Mouse (Mus musculus): Measurements from ENCODE around the gene Shisa4. TPM values are rescaled to one million over a fixed set of nuclear protein-coding genes. Genes with fewer than 3 reads are reported as not detected.

Shisa4 gene
- polyA plus RNA-seq, 1 experiment = 0.38 TPM

GRCm38 (mm10) chr1:135347498-135348169 lies 27.4 kb downstream of the Shisa4 start:
- TF ChIP-seq POLR2A (IDR thresholded peaks at IDR 0.05; ENCODE audit: control insufficient read depth, low read depth, low read length) (no peak), CTCF (IDR thresholded peaks at IDR 0.05; ENCODE audit: control insufficient read depth, insufficient read depth, insufficient replicate concordance, low read depth, low read length) (no peak)
- no peaks in the 10 kb centered on the region for H3K36me3 ChIP-seq (ENCODE audit: control insufficient read depth, insufficient read depth, low read length)

DNA sequence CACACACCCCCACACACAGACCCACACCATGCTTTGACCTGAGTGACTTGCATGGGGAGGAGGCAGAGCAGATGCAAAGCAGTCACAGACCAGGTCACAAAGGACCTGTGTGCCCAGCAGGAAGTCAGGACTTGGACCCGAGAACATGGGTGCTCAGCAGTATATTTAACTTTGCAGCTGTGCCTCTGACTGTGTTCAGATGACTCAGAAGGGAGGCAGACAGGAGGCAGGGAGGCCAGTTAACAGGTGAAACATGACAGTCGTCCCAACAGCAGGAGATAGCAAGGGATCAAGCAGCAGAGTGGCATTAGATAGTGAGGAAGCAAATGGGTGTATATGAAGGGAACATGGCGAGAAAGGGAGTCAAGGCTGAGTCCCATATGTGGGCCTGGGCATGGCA lies 28.1 kb downstream of the Shisa4 start:
- no peaks in the 10 kb centered on the region for H3K36me3 ChIP-seq (ENCODE audit: control insufficient read depth, insufficient read depth, low read length)
- TF ChIP-seq POLR2A (IDR thresholded peaks at IDR 0.05; ENCODE audit: control insufficient read depth, low read depth, low read length) (no peak), CTCF (IDR thresholded peaks at IDR 0.05; ENCODE audit: control insufficient read depth, insufficient read depth, insufficient replicate concordance, low read depth, low read length) (no peak)
- no peak overlapping the region for H3K4me3 ChIP-seq (ENCODE audit: control insufficient read depth, low read depth, low read length)
- peaks cover 8% of the 10 kb centered on the region for H3K4me1 ChIP-seq (ENCODE audit: control insufficient read depth, insufficient read depth, low read length)
- H3K27me3 ChIP-seq (ENCODE audit: control insufficient read depth, insufficient read depth, low read length) = no peaks in the 10 kb centered on the region
- peak overlapping the region; percentile 80 for H3K27ac ChIP-seq (ENCODE audit: control insufficient read depth, insufficient read depth, low read depth, low read length)

More at GRCm38 (mm10) chr1:135347498-135348169, 27.4 kb downstream of the Shisa4 start:
- Histone ChIP-seq H3K27ac (ENCODE audit: control insufficient read depth, insufficient read depth, low read depth, low read length) (peak overlapping the region; percentile 80), H3K4me1 (ENCODE audit: control insufficient read depth, insufficient read depth, low read length) (peaks cover 8% of the 10 kb centered on the region), H3K27me3 (ENCODE audit: control insufficient read depth, insufficient read depth, low read length) (no peaks in the 10 kb centered on the region), H3K4me3 (ENCODE audit: control insufficient read depth, low read depth, low read length) (no peak overlapping the region)

- Histone ChIP-seq H3K27me3 (ENCODE audit: control insufficient read depth, insufficient read depth, low read length) (no peaks in the 10 kb centered on the region), H3K36me3 (ENCODE audit: control insufficient read depth, insufficient read depth, low read length) (no peaks in the 10 kb centered on the region), H3K27ac (ENCODE audit: control insufficient read depth, insufficient read depth, low read depth, low read length) (no peak overlapping the region), H3K4me3 (ENCODE audit: control insufficient read depth, low read depth, low read length) (no peak overlapping the region), H3K4me1 (ENCODE audit: control insufficient read depth, insufficient read depth, low read length) (peaks cover 8% of the 10 kb centered on the region)
- TF ChIP-seq CTCF (IDR thresholded peaks at IDR 0.05; ENCODE audit: control insufficient read depth, insufficient read depth, insufficient replicate concordance, low read depth, low read length) = no peak
- TF ChIP-seq POLR2A (IDR thresholded peaks at IDR 0.05; ENCODE audit: control insufficient read depth, low read depth, low read length) = no peak
Observed at GRCm38 (mm10) chr1:135344026-135344425, 31.0 kb downstream of the Shisa4 start.

GRCm38 (mm10) chr1:135341947-135342346 lies 33.1 kb downstream of the Shisa4 start:
- Histone ChIP-seq H3K4me3 (ENCODE audit: control insufficient read depth, low read depth, low read length) (no peak overlapping the region), H3K27me3 (ENCODE audit: control insufficient read depth, insufficient read depth, low read length) (no peaks in the 10 kb centered on the region), H3K36me3 (ENCODE audit: control insufficient read depth, insufficient read depth, low read length) (no peaks in the 10 kb centered on the region), H3K27ac (ENCODE audit: control insufficient read depth, insufficient read depth, low read depth, low read length) (no peak overlapping the region), H3K4me1 (ENCODE audit: control insufficient read depth, insufficient read depth, low read length) (no peaks in the 10 kb centered on the region; the same call in none of the 2 replicates)
- TF ChIP-seq CTCF (IDR thresholded peaks at IDR 0.05; ENCODE audit: control insufficient read depth, insufficient read depth, insufficient replicate concordance, low read depth, low read length) (no peak), POLR2A (IDR thresholded peaks at IDR 0.05; ENCODE audit: control insufficient read depth, low read depth, low read length) (no peak)

DNA sequence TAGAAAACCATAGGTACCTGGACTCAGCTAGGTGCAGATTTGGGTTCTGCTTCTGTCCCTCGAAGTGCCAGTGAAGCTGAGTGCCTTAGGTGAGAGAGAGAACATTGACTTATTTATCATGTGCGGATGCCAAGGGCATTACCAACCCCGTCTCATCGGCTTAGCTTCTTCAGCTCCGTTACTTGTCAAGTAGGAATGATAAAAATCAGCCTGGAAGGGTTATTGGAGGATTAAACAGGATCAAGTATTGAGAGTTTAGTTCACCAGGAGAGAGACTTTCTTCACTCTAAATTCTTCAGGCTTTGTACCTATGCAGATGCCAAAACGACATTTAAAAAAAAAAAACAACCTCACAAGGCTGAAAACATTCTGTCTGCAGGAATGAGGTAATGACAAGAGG lies 44.5 kb downstream of the Shisa4 start:
- Histone ChIP-seq H3K4me1 (ENCODE audit: control insufficient read depth, insufficient read depth, low read length) (no peaks in the 10 kb centered on the region), H3K27ac (ENCODE audit: control insufficient read depth, insufficient read depth, low read depth, low read length) (peak overlapping the region; percentile 6; the same call in 1 of the 2 replicates), H3K36me3 (ENCODE audit: control insufficient read depth, insufficient read depth, low read length) (no peaks in the 10 kb centered on the region), H3K27me3 (ENCODE audit: control insufficient read depth, insufficient read depth, low read length) (no peaks in the 10 kb centered on the region), H3K4me3 (ENCODE audit: control insufficient read depth, low read depth, low read length) (no peak overlapping the region)
- TF ChIP-seq POLR2A (IDR thresholded peaks at IDR 0.05; ENCODE audit: control insufficient read depth, low read depth, low read length) (no peak), CTCF (IDR thresholded peaks at IDR 0.05; ENCODE audit: control insufficient read depth, insufficient read depth, insufficient replicate concordance, low read depth, low read length) (no peak)

- H3K36me3 ChIP-seq (ENCODE audit: control insufficient read depth, insufficient read depth, low read length) = no peaks in the 10 kb centered on the region
- H3K27me3 ChIP-seq (ENCODE audit: control insufficient read depth, insufficient read depth, low read length) = no peaks in the 10 kb centered on the region
- H3K4me1 ChIP-seq (ENCODE audit: control insufficient read depth, insufficient read depth, low read length) = peaks cover 4% of the 10 kb centered on the region; the same call in 1 of the 2 replicates
- H3K4me3 ChIP-seq (ENCODE audit: control insufficient read depth, low read depth, low read length) = no peak overlapping the region
- H3K27ac ChIP-seq (ENCODE audit: control insufficient read depth, insufficient read depth, low read depth, low read length) = no peak overlapping the region
- TF ChIP-seq POLR2A (IDR thresholded peaks at IDR 0.05; ENCODE audit: control insufficient read depth, low read depth, low read length) (no peak), CTCF (IDR thresholded peaks at IDR 0.05; ENCODE audit: control insufficient read depth, insufficient read depth, insufficient replicate concordance, low read depth, low read length) (no peak)
Observed at GRCm38 (mm10) chr1:135328368-135328767, 46.7 kb downstream of the Shisa4 start.

DNA sequence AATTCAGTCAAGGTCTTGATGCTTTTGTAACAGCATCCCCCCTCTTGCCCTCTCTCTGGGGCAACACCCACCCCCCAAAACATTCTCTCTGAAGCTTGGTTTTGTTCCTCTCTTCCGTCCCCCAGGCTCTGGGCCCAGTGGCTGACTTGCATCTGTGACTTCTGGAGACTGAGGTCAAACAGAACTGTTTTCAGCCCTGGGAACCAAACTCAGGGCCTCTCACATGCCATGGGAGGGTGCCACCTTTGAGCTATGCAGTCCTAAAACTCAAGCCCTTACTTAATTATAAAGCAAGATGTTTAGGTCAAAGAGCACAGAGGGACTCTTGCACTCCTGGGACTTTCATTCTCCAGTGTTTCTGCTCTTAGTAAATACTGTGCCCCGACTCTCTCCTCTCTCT lies 49.1 kb downstream of the Shisa4 start:
- Histone ChIP-seq H3K36me3 (ENCODE audit: control insufficient read depth, insufficient read depth, low read length) (no peaks in the 10 kb centered on the region), H3K4me3 (ENCODE audit: control insufficient read depth, low read depth, low read length) (no peak overlapping the region; the same call in 1 of the 2 replicates), H3K27me3 (ENCODE audit: control insufficient read depth, insufficient read depth, low read length) (no peaks in the 10 kb centered on the region), H3K4me1 (ENCODE audit: control insufficient read depth, insufficient read depth, low read length) (peaks cover 5% of the 10 kb centered on the region; the same call in 1 of the 2 replicates), H3K27ac (ENCODE audit: control insufficient read depth, insufficient read depth, low read depth, low read length) (no peak overlapping the region)
- TF ChIP-seq CTCF (IDR thresholded peaks at IDR 0.05; ENCODE audit: control insufficient read depth, insufficient read depth, insufficient replicate concordance, low read depth, low read length) (no peak), POLR2A (IDR thresholded peaks at IDR 0.05; ENCODE audit: control insufficient read depth, low read depth, low read length) (no peak)
